Mouse (Mus musculus) urinary bladder, adult 2 months (tissue): Measurements from ENCODE around the gene Smpdl3a. TPM values are rescaled to one million over a fixed set of nuclear protein-coding genes. Genes with fewer than 3 reads are reported as not detected.

Source experiments
- DNase-seq: peaks from one replicate; pipeline ENCODE4 v3.0.0; 2022; ENCODE audit warnings: low spot score
- polyA plus RNA-seq: library from polyadenylated mRNA; depleted of rRNA; stranded (reverse); fragments of >200 nt; gene quantifications from 2 replicates; pipeline ENCODE4 v1.2.3, GENCODE M21; 2012; rRNA removed

Gene Smpdl3a
- 46.4 and 50.2 TPM in 2 replicates for polyA plus RNA-seq

GRCm38 (mm10) chr10:57794018-57794417 lies at the start of gene Smpdl3a:
Gene Smpdl3a (plus strand): TSS chr10:57794335.
- no peak for DNase-seq

GRCm38 (mm10) chr10:57745452-57745851 lies 48.7 kb upstream of the Smpdl3a start:
- DNase-seq: no peak

GRCm38 (mm10) chr10:57747127-57747526 lies 47.0 kb upstream of the Smpdl3a start:
- DNase-seq: no peak

- DNase-seq: no peak
Measured at GRCm38 (mm10) chr10:57753343-57753742, 40.8 kb upstream of the Smpdl3a start.

- no peak for DNase-seq
Measured at GRCm38 (mm10) chr10:57755201-57755736, 38.9 kb upstream of the Smpdl3a start.

GRCm38 (mm10) chr10:57758999-57759398 lies 35.1 kb upstream of the Smpdl3a start:
- DNase-seq: no peak

GRCm38 (mm10) chr10:57760694-57761093 lies 33.4 kb upstream of the Smpdl3a start:
- no peak for DNase-seq

- DNase-seq: no peak
Measured at GRCm38 (mm10) chr10:57763044-57763443, 31.1 kb upstream of the Smpdl3a start.

- no peak for DNase-seq
Measured at GRCm38 (mm10) chr10:57783289-57784130, 10.6 kb upstream of the Smpdl3a start.

GRCm38 (mm10) chr10:57784131-57784875 lies 9.8 kb upstream of the Smpdl3a start:
- DNase-seq: no peak

- no peak for DNase-seq
Measured at GRCm38 (mm10) chr10:57784876-57785150, 9.3 kb upstream of the Smpdl3a start, which contains the start of gene Fabp7. Gene Fabp7 (plus strand): TSS chr10:57784881.

GRCm38 (mm10) chr10:57785552-57785951 lies 8.6 kb upstream of the Smpdl3a start:
- DNase-seq: no peak

GRCm38 (mm10) chr10:57792957-57793356 lies 1.2 kb upstream of the Smpdl3a start:
- no peak for DNase-seq

- peak; percentile 48 for DNase-seq
Measured at GRCm38 (mm10) chr10:57794491-57795461, 641 bp downstream of the Smpdl3a start.

GRCm38 (mm10) chr10:57795542-57795941 lies 1.4 kb downstream of the Smpdl3a start:
- no peak for DNase-seq

- DNase-seq: no peak
Measured at GRCm38 (mm10) chr10:57796057-57796456, 1.9 kb downstream of the Smpdl3a start.

GRCm38 (mm10) chr10:57799486-57799885 lies 5.4 kb downstream of the Smpdl3a start:
- no peak for DNase-seq

GRCm38 (mm10) chr10:57807754-57808153 lies 13.6 kb downstream of the Smpdl3a start:
- no peak for DNase-seq

GRCm38 (mm10) chr10:57812161-57812856 lies 18.2 kb downstream of the Smpdl3a start:
- DNase-seq: no peak

GRCm38 (mm10) chr10:57814295-57814694 lies 20.2 kb downstream of the Smpdl3a start:
- no peak for DNase-seq

GRCm38 (mm10) chr10:57815869-57816268 lies 21.7 kb downstream of the Smpdl3a start:
- no peak for DNase-seq
